Mouse (Mus musculus): Measurements from ENCODE around the gene Plcl2. TPM values are rescaled to one million over a fixed set of nuclear protein-coding genes. Genes with fewer than 3 reads are reported as not detected.

The Plcl2 gene
- polyA plus RNA-seq, 1 experiment from 2014 or later: 4.9 TPM

DNA sequence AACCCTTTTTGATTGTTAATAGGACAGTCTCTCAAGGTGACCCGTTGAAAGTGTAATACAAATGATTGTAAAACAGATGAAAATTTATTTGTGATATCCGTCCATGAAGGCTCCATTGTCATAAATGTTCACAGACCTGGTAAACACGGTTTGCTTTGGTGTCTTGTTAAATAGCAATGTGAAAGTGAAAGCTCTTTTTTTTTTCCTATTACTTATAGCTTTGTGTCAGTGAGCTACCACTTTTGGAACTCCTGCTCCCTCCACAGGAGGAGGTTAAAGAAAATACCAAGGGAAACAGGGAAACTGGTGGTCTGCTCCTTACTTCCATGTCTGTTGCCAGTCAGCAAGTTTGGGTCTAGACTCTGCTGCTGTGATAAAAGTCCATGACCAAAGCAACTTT is 71.2 kb downstream of the Plcl2 start:
- 79% methylated on average over 3 of the region's 3 CpGs for WGBS
- no peak overlapping the region for H3K4me2 ChIP-seq
- H3K9me3 ChIP-seq: no peaks in the 10 kb centered on the region
- no peak for ATAC-seq (ENCODE audit: insufficient number of reproducible peaks, insufficient read depth, low FRiP score, low TSS enrichment, low read depth)
- H3K9ac ChIP-seq (replicated peaks): no peak overlapping the region
- no peak overlapping the region for H3K4me3 ChIP-seq (replicated peaks)
- no peaks in the 10 kb centered on the region for H3K36me3 ChIP-seq
- H3K27me3 ChIP-seq: no peaks in the 10 kb centered on the region
- H3K4me1 ChIP-seq (replicated peaks): no peaks in the 10 kb centered on the region
- no peak overlapping the region for H3K27ac ChIP-seq

DNA sequence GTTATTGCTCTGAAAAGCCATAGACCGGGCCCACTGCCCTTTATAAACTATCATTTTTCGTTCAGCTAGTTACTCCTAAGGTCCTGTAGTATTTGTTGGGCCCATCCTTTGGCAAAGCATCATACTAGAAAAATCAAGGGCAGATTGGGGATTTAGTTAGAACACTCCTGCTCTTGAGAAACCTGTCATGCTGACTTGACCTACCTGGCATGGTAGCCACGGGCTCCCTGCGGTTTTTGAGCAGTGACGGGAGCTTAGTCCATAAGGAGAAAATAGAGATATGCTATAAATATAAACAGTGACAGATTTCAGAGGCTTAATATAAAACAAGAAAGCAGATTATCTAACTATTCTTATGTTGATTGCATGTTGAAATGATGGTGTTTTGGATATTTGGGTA is 77.6 kb downstream of the Plcl2 start:
- Histone ChIP-seq H3K9ac (replicated peaks) (no peak overlapping the region), H3K4me3 (replicated peaks) (no peak overlapping the region), H3K36me3 (no peaks in the 10 kb centered on the region), H3K4me2 (no peak overlapping the region), H3K4me1 (replicated peaks) (no peaks in the 10 kb centered on the region), H3K9me3 (no peaks in the 10 kb centered on the region), H3K27me3 (no peaks in the 10 kb centered on the region), H3K27ac (no peak overlapping the region)
- 89% methylated on average over 5 of the region's 5 CpGs for WGBS
- no peak for ATAC-seq (ENCODE audit: insufficient number of reproducible peaks, insufficient read depth, low FRiP score, low TSS enrichment, low read depth)

DNA sequence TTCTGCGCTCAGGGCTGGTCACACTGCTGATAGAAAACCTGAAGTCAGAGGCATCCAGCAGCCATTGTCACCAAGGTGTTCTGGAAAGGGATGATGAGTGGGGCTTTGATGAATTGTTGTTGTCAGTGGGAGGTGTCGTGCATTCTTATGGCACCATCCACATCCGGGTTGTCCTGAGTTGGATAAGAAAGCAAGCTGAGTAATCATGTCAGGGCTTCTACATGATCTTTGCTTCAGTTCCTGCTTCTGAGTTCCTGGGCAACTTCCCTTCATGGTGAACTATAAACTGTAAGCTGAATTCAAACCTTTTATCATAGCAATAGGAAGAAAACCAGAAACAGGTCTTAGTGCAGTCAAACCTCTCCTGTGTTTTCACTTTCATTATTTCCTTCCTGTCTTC is 78.7 kb downstream of the Plcl2 start:
- Histone ChIP-seq H3K4me3 (replicated peaks) (no peak overlapping the region), H3K27ac (no peak overlapping the region), H3K4me1 (replicated peaks) (no peaks in the 10 kb centered on the region), H3K9ac (replicated peaks) (no peak overlapping the region), H3K4me2 (no peak overlapping the region), H3K36me3 (no peaks in the 10 kb centered on the region), H3K27me3 (no peaks in the 10 kb centered on the region), H3K9me3 (no peaks in the 10 kb centered on the region)
- ATAC-seq (ENCODE audit: insufficient number of reproducible peaks, insufficient read depth, low FRiP score, low TSS enrichment, low read depth): no peak
- 68% methylated on average over 3 of the region's 3 CpGs for WGBS

DNA sequence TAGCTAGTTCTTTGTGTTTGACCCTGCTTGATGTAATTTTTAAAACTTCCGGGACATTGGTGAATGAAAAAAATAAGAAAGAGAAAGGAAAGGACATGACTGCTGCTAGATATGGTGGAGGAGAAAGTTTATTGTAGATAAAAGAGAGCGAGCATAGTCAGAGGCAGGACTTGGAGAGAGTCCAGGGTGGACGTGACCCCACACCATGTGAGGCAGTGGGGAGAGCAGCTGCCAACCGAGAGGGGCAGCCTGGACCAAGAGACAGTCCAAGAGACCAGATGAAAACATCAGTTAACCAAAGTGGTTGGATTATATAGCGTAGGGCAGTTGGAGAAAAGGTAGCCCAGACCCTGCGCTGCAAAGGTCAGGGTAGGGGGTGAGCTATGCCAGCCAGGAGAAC is 91.0 kb downstream of the Plcl2 start:
- WGBS: 76% methylated on average over 6 of the region's 6 CpGs
- no peaks in the 10 kb centered on the region for H3K4me1 ChIP-seq (replicated peaks)
- no peak for ATAC-seq (ENCODE audit: insufficient number of reproducible peaks, insufficient read depth, low FRiP score, low TSS enrichment, low read depth)

DNA sequence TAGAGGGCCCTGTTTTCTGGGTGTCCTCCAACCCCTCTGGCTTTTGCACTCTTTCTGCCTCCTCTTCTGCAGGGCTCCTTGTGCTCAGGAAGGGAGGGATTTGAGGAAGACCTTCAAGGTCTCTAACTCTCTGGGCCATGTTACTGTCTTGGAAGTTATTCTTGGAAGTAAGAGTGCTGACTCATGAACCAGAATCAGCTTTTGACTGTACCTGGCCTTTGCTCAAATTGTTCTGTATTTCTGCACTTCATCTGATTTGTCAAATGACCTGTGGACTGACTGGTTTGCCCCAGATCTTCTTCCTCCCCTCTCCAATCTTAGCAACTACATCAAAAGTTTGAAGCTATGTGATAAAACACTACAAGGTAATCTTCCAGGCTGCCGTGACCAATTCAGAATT is 91.5 kb downstream of the Plcl2 start:
- no peak overlapping the region for H3K4me2 ChIP-seq
- H3K9ac ChIP-seq (replicated peaks): no peak overlapping the region
- no peaks in the 10 kb centered on the region for H3K36me3 ChIP-seq
- H3K27me3 ChIP-seq: no peaks in the 10 kb centered on the region
- no peak overlapping the region for H3K27ac ChIP-seq
- no peak for ATAC-seq (ENCODE audit: insufficient number of reproducible peaks, insufficient read depth, low FRiP score, low TSS enrichment, low read depth)
- H3K9me3 ChIP-seq: no peaks in the 10 kb centered on the region
- H3K4me1 ChIP-seq (replicated peaks): no peaks in the 10 kb centered on the region
- H3K4me3 ChIP-seq (replicated peaks): no peak overlapping the region
- 76% methylated on average over 1 of the region's 1 CpGs for WGBS

More for the DNA sequence above, 91.0 kb downstream of the Plcl2 start:
- Histone ChIP-seq H3K4me2 (no peak overlapping the region), H3K9ac (replicated peaks) (no peak overlapping the region), H3K27ac (no peak overlapping the region), H3K36me3 (no peaks in the 10 kb centered on the region), H3K27me3 (no peaks in the 10 kb centered on the region), H3K9me3 (no peaks in the 10 kb centered on the region), H3K4me3 (replicated peaks) (no peak overlapping the region)

DNA sequence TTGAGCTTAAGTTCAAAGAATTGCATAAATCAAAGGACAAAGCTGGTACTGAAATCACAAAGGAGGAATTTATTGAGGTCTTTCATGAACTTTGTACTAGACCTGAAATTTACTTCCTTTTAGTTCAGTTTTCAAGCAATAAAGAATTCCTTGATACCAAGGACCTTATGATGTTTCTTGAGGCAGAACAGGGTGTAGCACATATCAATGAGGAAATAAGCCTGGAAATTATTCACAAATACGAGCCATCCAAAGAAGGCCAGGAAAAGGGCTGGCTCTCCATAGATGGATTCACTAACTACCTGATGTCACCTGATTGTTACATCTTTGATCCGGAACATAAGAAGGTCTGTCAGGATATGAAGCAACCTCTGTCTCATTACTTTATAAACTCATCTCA is 97.7 kb downstream of the Plcl2 start:
- no peak for ATAC-seq (ENCODE audit: insufficient number of reproducible peaks, insufficient read depth, low FRiP score, low TSS enrichment, low read depth)
- no peak overlapping the region for H3K9ac ChIP-seq (replicated peaks)
- no peaks in the 10 kb centered on the region for H3K4me1 ChIP-seq (replicated peaks)
- no peaks in the 10 kb centered on the region for H3K27me3 ChIP-seq
- 0 out of 2 replicates have a peak, but pooled peaks cover 5% of the 10 kb centered on the region for H3K36me3 ChIP-seq
- no peak overlapping the region for H3K4me3 ChIP-seq (replicated peaks)
- 94% methylated on average over 2 of the region's 2 CpGs for WGBS
- no peak overlapping the region for H3K27ac ChIP-seq
- H3K4me2 ChIP-seq: no peak overlapping the region
- H3K9me3 ChIP-seq: no peaks in the 10 kb centered on the region

DNA sequence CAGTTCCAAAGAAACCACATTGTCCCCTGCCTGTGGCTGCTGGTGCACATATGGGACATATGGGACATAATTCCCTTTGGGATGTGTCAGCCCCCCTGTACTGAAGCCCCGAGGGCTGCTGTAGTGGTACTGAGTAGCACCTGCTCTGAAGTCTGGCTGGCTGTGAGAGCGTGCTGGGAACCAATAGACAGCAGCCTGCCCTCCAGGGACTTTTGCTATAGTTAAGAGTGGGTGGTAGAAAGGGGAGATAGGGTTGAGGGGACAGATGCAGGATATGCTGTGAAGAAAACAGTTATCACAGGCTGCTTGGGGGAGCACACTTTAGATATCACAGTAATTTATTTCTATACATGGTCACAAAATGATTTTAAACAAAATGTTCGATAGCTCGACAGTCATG is 100.7 kb downstream of the Plcl2 start:
- Histone ChIP-seq H3K27ac (no peak overlapping the region), H3K9me3 (peaks cover 4% of the 10 kb centered on the region; the same call in 1 of the 2 replicates), H3K4me1 (replicated peaks) (no peaks in the 10 kb centered on the region), H3K4me2 (no peak overlapping the region), H3K27me3 (no peaks in the 10 kb centered on the region), H3K36me3 (peaks cover 15% of the 10 kb centered on the region), H3K9ac (replicated peaks) (no peak overlapping the region), H3K4me3 (replicated peaks) (no peak overlapping the region)
- ATAC-seq (ENCODE audit: insufficient number of reproducible peaks, insufficient read depth, low FRiP score, low TSS enrichment, low read depth): no peak
- WGBS: 85% methylated on average over 4 of the region's 4 CpGs

DNA sequence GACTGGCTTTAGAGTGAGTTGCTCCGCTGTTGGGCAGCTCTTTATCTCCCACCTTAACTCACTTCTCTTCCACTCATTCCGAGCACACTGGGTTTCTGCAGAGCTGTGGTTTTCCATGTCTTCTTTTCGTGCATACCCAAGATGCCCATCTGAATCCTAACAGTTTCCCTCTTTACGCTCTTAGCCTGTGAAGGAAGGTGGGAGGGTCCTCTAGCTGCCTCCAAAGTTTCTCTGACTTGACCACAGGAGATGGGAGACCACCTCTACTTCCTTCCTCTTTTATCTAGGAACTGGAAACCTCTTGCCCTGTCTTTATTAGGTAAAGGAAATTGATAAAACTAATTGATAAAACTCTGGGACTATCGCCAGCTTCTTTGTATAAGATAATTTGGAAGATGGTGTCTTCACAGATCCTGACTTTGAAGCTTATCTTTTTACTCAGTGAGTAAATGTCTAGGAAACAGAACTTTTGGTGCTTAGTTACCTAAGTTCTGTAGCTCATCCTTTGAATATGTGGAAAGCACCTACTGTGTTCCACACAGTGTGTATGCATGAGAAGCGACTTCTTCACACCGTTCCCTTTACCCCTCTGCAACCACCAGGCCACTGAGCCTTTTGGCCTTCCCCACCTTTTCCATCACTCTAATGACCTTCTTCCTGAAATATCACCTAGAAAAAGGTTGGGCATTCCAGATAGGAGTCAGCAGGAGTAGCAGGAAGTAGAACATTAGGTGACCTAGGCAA is 111.8 kb downstream of the Plcl2 start:
- Histone ChIP-seq H3K4me2 (no peak overlapping the region), H3K27me3 (no peaks in the 10 kb centered on the region), H3K4me3 (replicated peaks) (no peak overlapping the region), H3K4me1 (replicated peaks) (no peaks in the 10 kb centered on the region), H3K9me3 (no peaks in the 10 kb centered on the region), H3K27ac (no peak overlapping the region), H3K36me3 (no peaks in the 10 kb centered on the region), H3K9ac (replicated peaks) (no peak overlapping the region)
- 90% methylated on average over 7 of the region's 7 CpGs for WGBS
- no peak for ATAC-seq (ENCODE audit: insufficient number of reproducible peaks, insufficient read depth, low FRiP score, low TSS enrichment, low read depth)

DNA sequence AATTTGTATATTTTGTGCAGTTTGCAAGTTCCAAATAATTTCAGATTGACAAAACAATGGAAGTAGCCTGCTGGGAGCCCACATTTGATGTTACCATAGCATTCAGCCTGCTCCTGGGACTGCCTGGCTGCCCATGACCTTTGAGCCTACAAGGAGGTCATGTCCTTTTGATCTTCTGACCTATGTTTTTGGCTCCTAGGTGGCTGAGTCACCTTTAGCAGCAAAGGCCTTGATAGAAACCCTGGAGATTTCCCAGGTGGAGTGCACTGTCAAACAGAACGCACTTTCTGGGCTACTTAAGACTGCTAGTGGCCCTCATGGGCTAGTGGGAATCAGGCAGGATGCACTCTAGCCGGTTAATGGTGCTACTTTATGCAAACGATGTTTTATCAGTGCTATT is 112.8 kb downstream of the Plcl2 start:
- Histone ChIP-seq H3K36me3 (no peaks in the 10 kb centered on the region), H3K4me3 (replicated peaks) (no peak overlapping the region), H3K4me2 (no peak overlapping the region), H3K27me3 (no peaks in the 10 kb centered on the region), H3K4me1 (replicated peaks) (no peaks in the 10 kb centered on the region), H3K9ac (replicated peaks) (no peak overlapping the region), H3K27ac (no peak overlapping the region), H3K9me3 (no peaks in the 10 kb centered on the region)
- ATAC-seq (ENCODE audit: insufficient number of reproducible peaks, insufficient read depth, low FRiP score, low TSS enrichment, low read depth): no peak
- 72% methylated on average over 3 of the region's 3 CpGs for WGBS

DNA sequence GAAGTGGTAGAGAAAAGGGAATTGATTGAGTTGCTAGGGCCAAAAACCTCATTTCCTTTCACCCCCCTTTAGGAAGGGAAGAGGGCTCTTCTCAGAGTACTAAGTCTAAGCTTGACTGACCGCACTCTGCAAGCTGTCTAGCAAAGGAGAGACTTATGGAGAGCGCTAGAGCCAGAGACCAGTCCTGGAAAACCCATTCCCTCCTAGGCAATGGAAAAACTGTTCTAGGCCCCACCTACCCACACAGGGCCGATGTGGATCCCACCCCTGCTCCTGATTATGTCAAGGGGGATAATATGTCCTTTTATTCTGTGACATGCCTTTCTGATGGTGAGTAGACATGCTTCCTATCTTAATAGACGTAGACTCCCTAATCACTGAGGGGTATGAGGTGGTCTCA is 116.4 kb downstream of the Plcl2 start:
- WGBS: 85% methylated on average over 4 of the region's 4 CpGs
- Histone ChIP-seq H3K4me2 (no peak overlapping the region), H3K27me3 (no peaks in the 10 kb centered on the region), H3K9ac (replicated peaks) (no peak overlapping the region), H3K9me3 (no peaks in the 10 kb centered on the region), H3K4me1 (replicated peaks) (no peaks in the 10 kb centered on the region), H3K27ac (no peak overlapping the region), H3K4me3 (replicated peaks) (no peak overlapping the region), H3K36me3 (no peaks in the 10 kb centered on the region)
- ATAC-seq (ENCODE audit: insufficient number of reproducible peaks, insufficient read depth, low FRiP score, low TSS enrichment, low read depth): no peak

DNA sequence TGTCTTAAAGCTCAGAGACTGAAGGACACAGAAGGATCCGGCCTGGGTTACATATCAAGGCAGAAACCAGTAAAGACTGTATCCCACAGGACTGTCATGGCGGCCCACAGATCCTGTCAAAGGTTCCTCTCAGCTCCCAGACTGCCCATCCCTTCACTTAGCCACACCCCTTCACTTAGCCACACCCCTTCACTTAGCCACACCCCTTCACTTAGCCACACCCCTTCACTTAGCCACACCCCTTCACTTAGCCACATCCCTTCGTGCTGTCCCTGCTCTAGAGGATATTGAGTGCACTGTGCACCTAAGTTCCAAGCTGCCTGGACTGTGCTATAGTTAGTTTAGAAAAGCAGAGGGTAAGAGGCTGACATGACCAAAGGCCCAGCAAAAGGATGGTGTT is 118.5 kb downstream of the Plcl2 start:
- H3K27ac ChIP-seq: no peak overlapping the region
- no peaks in the 10 kb centered on the region for H3K9me3 ChIP-seq
- no peaks in the 10 kb centered on the region for H3K4me1 ChIP-seq (replicated peaks)
- H3K4me3 ChIP-seq (replicated peaks): no peak overlapping the region
- no peak overlapping the region for H3K4me2 ChIP-seq
- no peak overlapping the region for H3K9ac ChIP-seq (replicated peaks)
- WGBS: 92% methylated on average over 3 of the region's 3 CpGs
- ATAC-seq (ENCODE audit: insufficient number of reproducible peaks, insufficient read depth, low FRiP score, low TSS enrichment, low read depth): no peak
- no peaks in the 10 kb centered on the region for H3K36me3 ChIP-seq
- H3K27me3 ChIP-seq: no peaks in the 10 kb centered on the region

DNA sequence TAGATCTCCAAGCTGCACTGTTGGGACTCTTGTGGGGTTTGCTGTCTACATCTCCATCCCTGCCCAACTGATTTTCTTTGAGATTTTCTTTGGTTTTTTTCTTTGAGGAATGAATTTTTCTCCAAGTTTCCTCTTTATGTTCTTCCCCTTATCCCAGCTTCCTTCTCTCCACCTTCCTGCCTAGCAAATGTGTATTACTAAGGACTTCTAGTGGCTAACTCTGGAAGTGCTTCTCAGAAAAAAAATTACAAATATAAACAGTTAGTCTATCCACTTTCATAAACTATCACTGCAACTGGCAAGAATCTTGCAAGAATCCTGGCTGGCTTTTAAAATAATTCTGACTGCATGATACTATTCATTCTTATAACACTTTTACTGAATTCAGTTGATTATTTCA is 119.5 kb downstream of the Plcl2 start:
- no peak for ATAC-seq (ENCODE audit: insufficient number of reproducible peaks, insufficient read depth, low FRiP score, low TSS enrichment, low read depth)
- no peaks in the 10 kb centered on the region for H3K4me1 ChIP-seq (replicated peaks)
- H3K4me2 ChIP-seq: no peak overlapping the region
- no peak overlapping the region for H3K4me3 ChIP-seq (replicated peaks)
- H3K9ac ChIP-seq (replicated peaks): no peak overlapping the region
- H3K27me3 ChIP-seq: no peaks in the 10 kb centered on the region
- no peak overlapping the region for H3K27ac ChIP-seq
- H3K9me3 ChIP-seq: no peaks in the 10 kb centered on the region
- H3K36me3 ChIP-seq: no peaks in the 10 kb centered on the region

All from limb, embryonic 12.5 days (tissue).